Mouse (Mus musculus): Measurements from ENCODE around the gene Gm49336.

Gm49336 gene

GRCm38 (mm10) chr14:60251281-60252003, at the start of gene Gm49336, which contains the start of gene Nupl1:
TSS of gene Gm49336 (minus strand) at chr14:60251507.
TSS of gene Nupl1 (minus strand) at chr14:60251431.
- peak; percentile 99 for DNase-seq

- DNase-seq, result no peak
Observed at GRCm38 (mm10) chr14:60301024-60301423, 49.7 kb upstream of the Gm49336 start.

- no peak for DNase-seq
Observed at GRCm38 (mm10) chr14:60300224-60300991, 49.1 kb upstream of the Gm49336 start.

GRCm38 (mm10) chr14:60295531-60295930, 44.2 kb upstream of the Gm49336 start:
- DNase-seq, result no peak

- no peak for DNase-seq
Observed at GRCm38 (mm10) chr14:60290363-60290762, 39.1 kb upstream of the Gm49336 start.

- no peak for DNase-seq
Observed at GRCm38 (mm10) chr14:60286194-60286863, 35.0 kb upstream of the Gm49336 start.

GRCm38 (mm10) chr14:60275301-60276276, 24.3 kb upstream of the Gm49336 start:
- peak; percentile 34 for DNase-seq

- no peak for DNase-seq
Observed at GRCm38 (mm10) chr14:60273346-60273745, 22.0 kb upstream of the Gm49336 start.

GRCm38 (mm10) chr14:60269333-60269732, 18.0 kb upstream of the Gm49336 start:
- no peak for DNase-seq

- peak; percentile 97 for DNase-seq
Observed at GRCm38 (mm10) chr14:60264990-60265876, 13.9 kb upstream of the Gm49336 start, which contains the start of gene Mtmr6. TSS of gene Mtmr6 (plus strand) at chr14:60265228.

GRCm38 (mm10) chr14:60262316-60262715, 11.0 kb upstream of the Gm49336 start:
- DNase-seq, result no peak

- DNase-seq, result no peak
Observed at GRCm38 (mm10) chr14:60257851-60258250, 6.5 kb upstream of the Gm49336 start.

- DNase-seq, result no peak
Observed at GRCm38 (mm10) chr14:60257101-60257500, 5.8 kb upstream of the Gm49336 start.

- DNase-seq, result no peak
Observed at GRCm38 (mm10) chr14:60256356-60256755, 5.0 kb upstream of the Gm49336 start.

- no peak for DNase-seq
Observed at GRCm38 (mm10) chr14:60254774-60255173, 3.5 kb upstream of the Gm49336 start.

GRCm38 (mm10) chr14:60253466-60253865, 2.2 kb upstream of the Gm49336 start:
- no peak for DNase-seq

GRCm38 (mm10) chr14:60252004-60253000, 995 bp upstream of the Gm49336 start:
- DNase-seq, result peak; percentile 26

- no peak for DNase-seq
Observed at GRCm38 (mm10) chr14:60250879-60251278, 428 bp downstream of the Gm49336 start.

GRCm38 (mm10) chr14:60250366-60250765, 941 bp downstream of the Gm49336 start:
- DNase-seq, result no peak

GRCm38 (mm10) chr14:60238551-60238950, 12.8 kb downstream of the Gm49336 start:
- no peak for DNase-seq

All from kidney, adult 9 months (tissue).